Mouse (Mus musculus) activated CD4-positive, CD25-positive, alpha-beta regulatory T cell, adult 4 months (primary cell): ENCODE data around the gene Cdh4. TPM values are rescaled to one million over a fixed set of nuclear protein-coding genes. Genes with fewer than 3 reads are reported as not detected.

Experiments
- ATAC-seq: one replicate; pipeline ENCODE4 v1.8.0; 2017
- polyA plus RNA-seq, 2 experiments: library from polyadenylated mRNA; unstranded; fragments of 100-300 nt; shearing (Covaris generic); gene quantifications; one replicate each; pipeline ENCODE4 v1.2.1; 2017

The Cdh4 gene
- polyA plus RNA-seq, 2 experiments from 2014 or later = 0.14 to 0.20 TPM

GRCm38 (mm10) chr2:179476622-179477021, 34.4 kb downstream of the Cdh4 start:
- no peak for ATAC-seq

GRCm38 (mm10) chr2:179480800-179481200, 38.6 kb downstream of the Cdh4 start:
- ATAC-seq = no peak

GRCm38 (mm10) chr2:179481363-179481762, 39.1 kb downstream of the Cdh4 start:
- no peak for ATAC-seq

- no peak for ATAC-seq
Observed at GRCm38 (mm10) chr2:179488526-179489139, 46.4 kb downstream of the Cdh4 start.

GRCm38 (mm10) chr2:179491891-179492290, 49.7 kb downstream of the Cdh4 start:
- no peak for ATAC-seq

- ATAC-seq = no peak
Observed at GRCm38 (mm10) chr2:179494276-179494675, 52.0 kb downstream of the Cdh4 start.

GRCm38 (mm10) chr2:179510439-179510838, 68.2 kb downstream of the Cdh4 start:
- no peak for ATAC-seq

- ATAC-seq = no peak
Observed at GRCm38 (mm10) chr2:179516559-179516958, 74.3 kb downstream of the Cdh4 start.

- ATAC-seq = no peak
Observed at GRCm38 (mm10) chr2:179518456-179519032, 76.3 kb downstream of the Cdh4 start.

- ATAC-seq = no peak
Observed at GRCm38 (mm10) chr2:179519161-179519560, 76.9 kb downstream of the Cdh4 start.

GRCm38 (mm10) chr2:179519931-179520330, 77.7 kb downstream of the Cdh4 start:
- ATAC-seq = no peak

GRCm38 (mm10) chr2:179520941-179521340, 78.7 kb downstream of the Cdh4 start:
- ATAC-seq = no peak

GRCm38 (mm10) chr2:179521444-179521843, 79.2 kb downstream of the Cdh4 start:
- ATAC-seq = no peak

GRCm38 (mm10) chr2:179522141-179522540, 79.9 kb downstream of the Cdh4 start:
- no peak for ATAC-seq

- ATAC-seq = no peak
Observed at GRCm38 (mm10) chr2:179526976-179527375, 84.7 kb downstream of the Cdh4 start.

GRCm38 (mm10) chr2:179530436-179531040, 88.3 kb downstream of the Cdh4 start:
- no peak for ATAC-seq

GRCm38 (mm10) chr2:179533196-179533595, 91.0 kb downstream of the Cdh4 start:
- ATAC-seq = no peak

GRCm38 (mm10) chr2:179533881-179534280, 91.7 kb downstream of the Cdh4 start:
- ATAC-seq = no peak

GRCm38 (mm10) chr2:179535204-179535603, 93.0 kb downstream of the Cdh4 start:
- ATAC-seq = no peak

GRCm38 (mm10) chr2:179536762-179537161, 94.5 kb downstream of the Cdh4 start:
- no peak for ATAC-seq

GRCm38 (mm10) chr2:179537390-179537789, 95.2 kb downstream of the Cdh4 start:
- ATAC-seq = no peak

GRCm38 (mm10) chr2:179537800-179538450, 95.7 kb downstream of the Cdh4 start:
- no peak for ATAC-seq

GRCm38 (mm10) chr2:179538535-179538934, 96.3 kb downstream of the Cdh4 start:
- no peak for ATAC-seq
